Mouse (Mus musculus) T-helper 17 cell (primary cell): ENCODE results near the gene Znhit3.

Experiments
- in situ Hi-C, 2 experiments: fragments of 300-600 bp; cut with MboI, MseI; formaldehyde crosslinking; loops; 1 replicate in 1 of 2; 2 replicates in 1 of 2; pipeline ENCODE4 v1.15.1; 2025; ENCODE audit warnings: high pct_unique_total_duplicates in 2 of 2

Znhit3 gene

GRCm38 (mm10) chr11:84920981-84921380 lies 4.8 kb upstream of the Znhit3 start:
- in situ Hi-C loops: no loop called here

- in situ Hi-C loops: no loop called here
Measured at GRCm38 (mm10) chr11:84919951-84920350, 3.8 kb upstream of the Znhit3 start.

GRCm38 (mm10) chr11:84919276-84919675 lies 3.1 kb upstream of the Znhit3 start:
- in situ Hi-C loops: no loop called here

- in situ Hi-C loops: no loop called here
Measured at GRCm38 (mm10) chr11:84918425-84918824, 2.3 kb upstream of the Znhit3 start.

GRCm38 (mm10) chr11:84916703-84917300 lies 636 bp upstream of the Znhit3 start:
- in situ Hi-C loops: no loop called here

DNA sequence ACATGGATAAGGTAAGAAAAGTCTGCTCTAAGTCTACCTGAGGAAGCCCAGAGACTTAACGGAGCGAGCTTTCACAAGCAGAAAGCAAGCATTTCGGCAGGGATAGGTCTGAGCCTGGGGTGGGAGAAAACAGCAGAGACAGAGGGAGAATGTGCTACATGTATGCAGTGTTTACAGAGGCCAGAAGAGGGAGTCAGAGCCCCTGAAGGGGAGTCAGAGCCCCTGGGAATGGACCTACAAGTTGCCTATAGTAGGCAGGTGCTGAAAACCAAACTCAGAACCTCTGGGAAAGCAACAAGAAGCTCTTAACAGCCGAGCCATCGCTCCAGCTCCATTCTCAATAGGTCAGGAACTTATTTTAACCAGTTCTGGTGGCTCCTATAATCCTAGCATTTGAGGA lies 1.5 kb downstream of the Znhit3 start:
- in situ Hi-C loops: no loop called here

GRCm38 (mm10) chr11:84910411-84910810 lies 5.8 kb downstream of the Znhit3 start:
- in situ Hi-C loops: no loop called here

DNA sequence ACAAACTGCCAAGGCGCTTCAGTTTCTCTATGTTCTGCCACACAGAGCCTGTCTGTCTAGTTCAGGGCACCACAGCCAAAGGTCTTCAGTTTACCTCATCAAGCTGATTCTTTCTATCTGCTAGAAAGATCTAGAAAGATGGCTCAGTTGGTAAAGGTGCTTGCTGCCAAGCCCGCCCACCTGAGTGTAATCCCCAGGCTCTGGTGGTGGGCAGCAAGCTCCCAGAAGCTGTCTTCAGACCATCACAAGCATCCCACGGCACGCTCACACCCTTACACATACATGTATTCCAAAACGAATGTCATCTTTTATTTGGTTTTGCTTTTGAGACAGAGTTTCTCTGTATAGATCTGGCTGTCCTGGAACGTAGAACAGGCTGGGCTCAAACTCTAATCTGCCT lies 7.7 kb downstream of the Znhit3 start:
- in situ Hi-C loops: no loop called here

DNA sequence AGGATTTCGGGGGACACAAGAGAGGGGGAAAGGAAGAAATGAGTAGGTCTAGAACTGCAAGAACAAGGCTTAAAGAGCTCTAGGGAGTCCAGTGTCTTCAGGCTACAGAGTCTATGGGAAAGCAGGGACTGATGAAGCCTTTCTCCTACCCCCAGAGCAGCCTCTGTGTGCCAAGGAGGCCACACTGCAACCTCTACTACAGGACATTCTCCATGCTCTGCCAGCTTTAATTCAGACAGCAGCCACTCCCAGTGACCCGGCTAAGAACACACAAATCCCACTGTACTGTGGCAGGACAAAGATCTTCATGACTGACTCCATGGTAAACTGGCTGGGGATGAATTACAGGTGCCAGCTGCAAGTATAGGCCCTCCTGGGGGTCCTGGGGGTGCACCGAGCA lies 9.1 kb downstream of the Znhit3 start:
- in situ Hi-C loops: no loop called here

GRCm38 (mm10) chr11:84904597-84905144 lies 11.5 kb downstream of the Znhit3 start:
- in situ Hi-C loops: no loop called here

- in situ Hi-C loops: no loop called here
Measured at GRCm38 (mm10) chr11:84893113-84893512, 23.1 kb downstream of the Znhit3 start.

DNA sequence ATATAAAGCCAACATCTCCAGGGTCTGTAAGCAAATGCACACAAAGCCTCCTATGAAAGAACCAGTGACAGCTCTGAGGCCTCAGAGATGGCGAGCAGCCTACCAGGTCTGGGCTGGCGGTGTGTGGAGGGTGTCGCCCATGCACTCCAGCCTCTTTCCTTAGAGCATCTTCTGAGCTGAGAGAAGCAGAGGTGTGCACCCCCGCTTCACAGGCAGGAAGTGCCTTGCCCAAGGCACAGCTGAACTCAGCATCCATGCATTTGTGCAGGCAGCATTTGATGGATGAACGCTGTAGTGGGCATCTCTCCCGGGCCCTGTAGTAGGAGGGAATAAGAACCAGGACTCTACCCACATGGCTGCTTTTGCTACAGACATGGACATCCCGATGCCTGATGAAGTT lies 24.5 kb downstream of the Znhit3 start:
- in situ Hi-C loops: no loop called here

GRCm38 (mm10) chr11:84889492-84889891 lies 26.7 kb downstream of the Znhit3 start:
- in situ Hi-C loops: no loop called here

- in situ Hi-C loops: no loop called here
Measured at GRCm38 (mm10) chr11:84888025-84888424, 28.1 kb downstream of the Znhit3 start.

DNA sequence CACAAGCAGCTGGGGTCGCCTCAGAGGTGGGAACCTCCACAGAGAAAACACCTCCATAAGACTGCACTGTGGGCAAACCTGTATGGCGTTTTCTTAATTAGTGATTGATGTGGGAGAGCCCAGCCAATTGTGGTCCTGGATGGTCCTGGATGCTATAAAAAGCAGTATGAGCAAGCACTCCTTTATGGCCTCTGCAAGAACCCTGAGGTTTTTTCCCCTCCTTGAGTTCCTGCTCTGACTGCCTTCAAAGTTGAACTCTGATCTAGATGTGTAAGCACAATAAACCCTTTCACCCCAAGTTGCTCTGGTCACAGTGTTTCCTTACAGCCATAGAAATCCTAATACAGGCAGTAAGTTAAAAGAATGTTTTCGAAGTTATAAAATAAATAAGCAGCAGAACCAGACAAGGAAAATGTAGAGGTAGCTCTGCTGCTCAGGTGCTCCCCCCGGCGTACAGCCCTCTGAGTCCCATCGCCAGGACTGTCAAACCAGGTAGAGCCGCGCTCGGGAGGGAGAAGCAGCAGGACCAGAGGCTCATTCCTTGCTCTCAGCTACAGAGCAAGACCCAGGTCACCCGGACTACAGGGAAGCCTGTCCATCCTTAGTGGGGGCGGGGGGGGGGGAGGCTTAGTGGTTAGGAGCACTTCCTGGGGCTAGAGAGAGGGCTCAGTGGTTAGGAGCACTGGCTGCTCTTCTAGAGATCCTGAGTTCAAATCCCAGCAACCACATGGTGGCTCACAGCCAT lies 29.2 kb downstream of the Znhit3 start:
- in situ Hi-C loops: no loop called here

DNA sequence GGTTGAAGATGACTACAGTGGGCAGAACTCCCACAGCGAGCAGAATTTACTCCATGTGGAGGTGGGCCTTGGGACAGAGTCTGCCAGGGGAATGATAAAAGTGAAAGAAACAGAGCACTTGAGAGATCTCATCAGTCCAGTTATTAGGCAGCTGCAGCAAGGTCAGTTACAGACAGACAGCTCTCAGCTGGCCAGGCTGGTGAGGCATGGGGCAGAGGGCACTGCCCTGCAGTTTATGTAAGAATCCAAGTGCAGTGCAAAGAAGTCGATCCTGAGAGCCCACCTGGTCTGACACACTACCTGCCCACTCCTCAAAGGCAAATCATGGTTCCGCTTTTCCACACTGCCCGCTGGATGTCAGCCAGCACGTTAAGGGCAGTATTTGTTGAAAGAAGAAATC lies 29.9 kb downstream of the Znhit3 start:
- in situ Hi-C loops: no loop called here

- in situ Hi-C loops: no loop called here
Measured at GRCm38 (mm10) chr11:84885238-84885637, 30.9 kb downstream of the Znhit3 start.

DNA sequence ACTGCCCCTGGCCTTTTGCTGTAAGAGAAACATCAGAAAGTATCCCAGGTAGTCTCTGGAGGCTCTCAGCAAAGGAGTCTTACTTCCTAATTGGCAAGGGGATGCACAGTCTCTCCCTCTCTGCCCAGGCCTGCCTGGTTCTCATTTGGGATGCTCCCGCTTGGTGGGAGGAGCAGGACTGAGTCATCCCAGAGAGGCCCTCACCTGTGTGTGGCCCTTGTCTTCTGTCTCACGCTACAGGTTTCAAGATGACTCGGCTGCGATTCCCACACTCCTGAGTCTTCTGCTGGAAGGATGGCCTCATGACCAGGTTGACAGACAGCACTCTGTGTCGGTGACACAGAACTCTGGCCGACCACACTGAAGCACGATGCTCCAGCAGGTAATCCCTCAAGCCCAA lies 33.8 kb downstream of the Znhit3 start:
- in situ Hi-C loops: no loop called here

- in situ Hi-C loops: no loop called here
Measured at GRCm38 (mm10) chr11:84880971-84881370, 35.2 kb downstream of the Znhit3 start.

- in situ Hi-C loops: no loop called here
Measured at GRCm38 (mm10) chr11:84880465-84880961, 35.7 kb downstream of the Znhit3 start.

DNA sequence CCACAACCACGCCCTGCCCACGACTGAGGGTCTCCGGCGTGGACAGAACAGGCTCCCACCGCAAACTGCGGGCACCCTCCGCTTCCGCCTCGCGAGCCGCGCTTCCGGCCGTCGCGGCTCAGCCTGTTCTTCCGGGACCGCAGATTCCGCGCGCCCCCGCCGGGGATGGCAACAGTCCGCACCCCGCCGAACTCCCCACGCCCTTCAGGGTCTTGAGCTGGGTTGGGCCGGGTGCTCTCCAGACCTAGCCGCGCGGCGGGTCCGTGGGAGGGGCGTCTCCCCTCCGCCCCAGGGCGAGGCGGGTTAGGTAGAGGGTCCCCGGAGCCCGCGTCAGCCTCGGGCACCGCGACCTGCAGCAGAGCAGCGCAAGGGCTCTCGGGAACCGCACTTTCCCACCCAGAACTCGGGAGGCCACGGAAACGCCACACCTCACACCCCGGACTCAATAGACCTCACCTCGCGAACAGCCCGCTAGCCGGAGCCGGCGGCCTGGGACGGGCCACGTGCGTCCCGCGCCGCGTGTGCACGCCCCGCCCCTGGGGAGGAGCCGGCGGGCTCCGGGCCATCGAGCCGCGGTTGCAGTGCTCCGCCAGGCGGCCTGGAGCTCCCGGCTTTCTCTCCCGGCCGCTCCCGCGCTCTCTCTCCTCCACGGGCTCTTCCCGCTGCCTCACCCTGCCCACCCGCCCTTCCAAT lies 36.2 kb downstream of the Znhit3 start, which contains the start of the genes Myo19 and Pigw:
TSS of gene Myo19 (plus strand) at position 377 of the 693 bp plus-strand sequence.
TSS of gene Pigw (minus strand) at position 514 of the 693 bp plus-strand sequence.
- in situ Hi-C loops: no loop called here
